Mouse (Mus musculus) ZHBTc4 (cell line): Measurements from ENCODE around the gene Ptgr2.
"Not testable (repeated sequence)": the region's sequence is repeated elsewhere in the genome, so short reads cannot be mapped to it uniquely, and the experiment has no call there.

Source experiments
- DNase-seq: peaks from one replicate; pipeline ENCODE4 v3.0.0-alpha.2; 2011; ENCODE audit warnings: low read depth, low spot score

Ptgr2 gene

GRCm38 (mm10) chr12:84284885-84285592 lies at the start of gene Ptgr2:
TSS of gene Ptgr2 (plus strand) at chr12:84285232.
- DNase-seq: peak; percentile 99

GRCm38 (mm10) chr12:84235577-84235976 lies 49.5 kb upstream of the Ptgr2 start:
- peak; percentile 95 for DNase-seq

GRCm38 (mm10) chr12:84235981-84236752 lies 48.9 kb upstream of the Ptgr2 start:
- peak; percentile 84 for DNase-seq

GRCm38 (mm10) chr12:84237036-84237435 lies 48.0 kb upstream of the Ptgr2 start:
- DNase-seq: not testable (repeated sequence)

- no peak for DNase-seq
Measured at GRCm38 (mm10) chr12:84243076-84243770, 41.8 kb upstream of the Ptgr2 start.

GRCm38 (mm10) chr12:84245683-84246082 lies 39.3 kb upstream of the Ptgr2 start:
- peak; percentile 36 for DNase-seq

- DNase-seq: peak; percentile 87
Measured at GRCm38 (mm10) chr12:84249217-84249616, 35.8 kb upstream of the Ptgr2 start.

- peak; percentile 66 for DNase-seq
Measured at GRCm38 (mm10) chr12:84252811-84253210, 32.2 kb upstream of the Ptgr2 start.

- no peak for DNase-seq
Measured at GRCm38 (mm10) chr12:84254886-84255285, 30.1 kb upstream of the Ptgr2 start.

GRCm38 (mm10) chr12:84260363-84260762 lies 24.7 kb upstream of the Ptgr2 start:
- DNase-seq: no peak

- DNase-seq: no peak
Measured at GRCm38 (mm10) chr12:84267264-84267663, 17.8 kb upstream of the Ptgr2 start.

- DNase-seq: no peak
Measured at GRCm38 (mm10) chr12:84273366-84273765, 11.7 kb upstream of the Ptgr2 start.

GRCm38 (mm10) chr12:84275288-84275687 lies 9.7 kb upstream of the Ptgr2 start:
- no peak for DNase-seq

- DNase-seq: no peak
Measured at GRCm38 (mm10) chr12:84276288-84276687, 8.7 kb upstream of the Ptgr2 start.

- DNase-seq: peak; percentile 9
Measured at GRCm38 (mm10) chr12:84276799-84277198, 8.2 kb upstream of the Ptgr2 start.

- peak; percentile 77 for DNase-seq
Measured at GRCm38 (mm10) chr12:84277832-84278231, 7.2 kb upstream of the Ptgr2 start.

- DNase-seq: no peak
Measured at GRCm38 (mm10) chr12:84278901-84279300, 6.1 kb upstream of the Ptgr2 start.

- no peak for DNase-seq
Measured at GRCm38 (mm10) chr12:84284391-84284790, 641 bp upstream of the Ptgr2 start.

GRCm38 (mm10) chr12:84285593-84285968 lies 549 bp downstream of the Ptgr2 start:
- DNase-seq: no peak

GRCm38 (mm10) chr12:84288461-84288860 lies 3.4 kb downstream of the Ptgr2 start:
- peak; percentile 80 for DNase-seq

GRCm38 (mm10) chr12:84297851-84298250 lies 12.8 kb downstream of the Ptgr2 start:
- no peak for DNase-seq

- DNase-seq: no peak
Measured at GRCm38 (mm10) chr12:84299265-84299664, 14.2 kb downstream of the Ptgr2 start.
